Mouse (Mus musculus) layer of hippocampus, adult 8-10 months (tissue): Measurements from ENCODE around the gene Fpgs. TPM values are rescaled to one million over a fixed set of nuclear protein-coding genes. Genes with fewer than 3 reads are reported as not detected.

Experiments
- DNase-seq, 2 experiments: peaks; one replicate each; pipeline ENCODE4 v3.0.0; 2022; ENCODE audit warnings: low spot score in 2 of 2
- total RNA-seq, 4 experiments: library from RNA; stranded (reverse); gene quantifications; 2 replicates each; pipeline ENCODE4 v1.2.4; 2022

Fpgs gene
- total RNA-seq, 4 experiments from 2014 or later = 7.6 to 17.7 (median 11.4) TPM

DNA sequence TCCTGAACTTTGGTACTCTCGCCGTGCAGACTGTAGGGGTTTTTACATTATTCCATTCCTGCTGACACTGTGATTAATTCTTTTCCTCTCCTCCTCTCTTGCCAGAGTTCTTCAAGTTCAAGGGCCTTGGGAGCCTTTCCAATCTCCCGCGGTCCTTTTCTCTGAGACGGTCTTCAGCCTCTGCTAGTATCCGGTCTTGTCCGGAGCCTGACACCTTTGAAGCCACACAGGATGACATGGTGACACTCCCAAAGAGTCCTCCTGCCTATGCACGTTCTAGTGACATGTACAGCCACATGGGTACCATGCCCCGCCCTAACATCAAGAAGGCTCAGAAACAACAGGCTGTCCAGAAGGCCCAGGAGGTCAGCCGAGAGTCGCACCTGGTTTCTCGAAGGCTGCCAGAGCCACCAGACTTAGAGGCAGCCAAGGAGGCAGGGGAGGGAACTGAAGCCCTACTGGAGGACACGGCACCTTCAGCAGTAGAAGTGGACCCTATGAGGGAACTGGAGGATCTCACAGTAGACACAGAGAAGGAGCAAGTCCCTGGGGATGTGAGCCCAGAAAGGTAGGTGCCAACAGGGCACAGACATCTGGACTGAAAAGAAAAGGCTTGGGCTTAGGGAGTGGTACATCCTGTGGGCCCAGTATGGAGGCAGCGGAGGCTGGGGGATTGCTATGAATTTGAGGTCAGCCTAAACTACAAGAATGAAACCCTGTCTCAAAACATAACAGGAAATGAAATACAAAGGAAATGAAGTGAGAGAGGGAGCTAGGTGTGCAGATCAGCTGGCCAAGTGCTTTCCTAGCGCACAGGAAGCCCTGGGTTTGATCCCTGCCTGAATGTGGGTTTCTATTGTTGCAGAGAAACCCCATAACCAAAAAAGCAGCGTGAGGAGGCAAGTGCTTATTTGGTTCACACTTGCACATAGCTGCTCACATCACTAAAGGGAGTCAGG, 21.2 kb upstream of the Fpgs start:
- no peak for DNase-seq

- no peak for DNase-seq
These were observed 20.2 kb upstream of the Fpgs start for GRCm38 (mm10) chr2:32724149-32724548.

GRCm38 (mm10) chr2:32722581-32722980, 18.6 kb upstream of the Fpgs start:
- DNase-seq = no peak

GRCm38 (mm10) chr2:32722046-32722445, 18.1 kb upstream of the Fpgs start:
- no peak for DNase-seq

DNA sequence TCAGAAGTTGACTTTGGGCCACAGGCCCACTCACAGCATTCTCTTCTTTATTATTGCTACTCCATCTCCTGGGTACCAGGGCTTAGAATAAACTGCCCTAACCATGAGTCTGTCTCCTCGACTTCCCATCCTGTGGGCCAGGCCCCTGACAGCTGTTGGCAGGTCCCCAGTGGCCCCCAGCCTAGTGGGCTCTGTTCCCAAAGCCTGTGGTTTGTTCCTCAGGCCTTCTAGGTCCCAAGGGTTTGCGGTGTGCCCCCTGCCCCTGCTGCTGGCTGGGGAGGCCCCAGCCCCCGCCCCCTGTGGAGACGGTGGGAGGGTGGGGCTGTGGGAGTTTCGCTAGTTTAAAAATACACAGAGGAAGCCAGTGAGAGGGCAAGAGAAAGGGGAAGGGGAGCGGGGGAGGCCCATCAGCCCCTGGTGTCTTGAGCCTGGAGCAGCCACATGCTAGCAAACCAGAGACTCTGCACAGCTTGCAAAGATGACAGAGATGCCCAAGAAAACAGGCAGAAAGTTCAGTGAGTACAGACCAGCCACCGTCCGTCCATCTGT, 16.8 kb upstream of the Fpgs start, which contains the start of gene Sh2d3c:
Gene Sh2d3c (plus strand): TSS at position 375 of the 549 bp plus-strand sequence.
- DNase-seq = no peak

GRCm38 (mm10) chr2:32720053-32720452, 16.1 kb upstream of the Fpgs start:
- DNase-seq = no peak

GRCm38 (mm10) chr2:32718761-32719160, 14.8 kb upstream of the Fpgs start:
- DNase-seq = peak in 1 of 2 experiments; percentile 52

DNA sequence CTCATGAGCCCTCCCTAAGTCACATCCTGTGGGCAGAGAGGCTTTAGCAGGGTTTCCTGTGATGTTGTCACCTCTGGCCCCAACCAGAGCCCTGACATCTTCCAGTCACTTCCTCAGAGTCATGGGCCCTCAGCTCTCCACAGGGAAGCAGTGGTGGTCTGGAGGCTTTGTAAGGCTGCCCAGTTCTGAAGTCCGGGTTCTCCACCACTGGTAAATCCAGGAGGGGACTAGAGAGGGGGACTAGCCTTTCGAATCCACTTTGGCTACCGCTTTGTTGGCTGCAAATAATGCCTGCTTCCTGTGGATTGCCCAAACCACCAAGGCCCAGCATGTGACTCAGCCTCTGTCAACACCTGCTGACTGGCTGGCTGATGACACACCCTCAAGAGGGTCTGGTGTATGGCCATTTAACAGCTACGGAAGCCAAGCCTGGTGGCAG, 11.1 kb upstream of the Fpgs start:
- no peak for DNase-seq

- DNase-seq = no peak
These were observed 10.4 kb upstream of the Fpgs start for GRCm38 (mm10) chr2:32714117-32714986.

GRCm38 (mm10) chr2:32712934-32713817, 9.2 kb upstream of the Fpgs start, which contains the start of gene Cdk9:
Gene Cdk9, minus strand, starts transcription at chr2:32713076.
- peak; percentile 88 to 92 for DNase-seq

DNA sequence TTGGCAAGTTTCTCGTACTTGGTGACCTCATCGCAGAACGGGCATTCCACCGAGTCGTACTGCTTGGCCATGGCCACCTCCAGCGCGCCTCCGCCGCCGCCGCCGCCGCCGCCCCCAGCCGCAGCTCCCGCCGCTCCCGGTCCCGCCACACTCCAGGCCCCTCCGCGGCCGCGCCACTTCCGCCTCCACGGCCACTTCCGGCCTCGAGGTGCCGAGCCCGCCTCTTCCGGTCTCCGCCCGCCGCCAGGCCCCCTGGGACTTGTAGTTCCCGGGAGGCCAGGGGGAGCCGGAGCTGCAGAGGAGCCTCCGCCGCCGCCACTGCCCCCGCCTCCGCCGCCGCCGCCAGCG, 8.6 kb upstream of the Fpgs start:
- peak; percentile 83 to 90 for DNase-seq

DNA sequence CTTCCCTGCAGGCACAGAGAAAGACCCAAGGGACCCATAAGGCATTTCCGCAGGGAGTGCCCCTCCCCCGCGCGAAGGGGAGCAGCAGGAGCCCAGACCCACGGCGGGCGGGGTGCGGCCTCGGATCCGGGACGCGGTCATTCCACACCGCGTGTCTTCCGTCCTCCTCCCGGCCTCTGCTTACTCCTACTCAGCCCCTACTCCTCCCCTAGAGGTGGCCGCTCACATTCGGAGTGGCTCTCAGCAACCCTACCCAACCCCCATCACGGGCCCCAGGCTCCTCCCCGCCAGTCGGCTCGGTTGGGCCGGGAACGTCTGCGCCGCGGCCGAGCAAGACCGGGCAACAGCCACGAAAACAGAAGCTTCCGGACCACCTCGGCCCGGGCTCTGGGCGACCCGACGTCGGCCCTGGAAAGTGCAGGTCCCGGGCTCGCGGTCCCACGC, 8.2 kb upstream of the Fpgs start:
- DNase-seq = peak in 1 of 2 experiments; percentile 35

GRCm38 (mm10) chr2:32711301-32712056, 7.5 kb upstream of the Fpgs start:
- no peak for DNase-seq

GRCm38 (mm10) chr2:32710425-32710824, 6.5 kb upstream of the Fpgs start:
- no peak for DNase-seq

DNA sequence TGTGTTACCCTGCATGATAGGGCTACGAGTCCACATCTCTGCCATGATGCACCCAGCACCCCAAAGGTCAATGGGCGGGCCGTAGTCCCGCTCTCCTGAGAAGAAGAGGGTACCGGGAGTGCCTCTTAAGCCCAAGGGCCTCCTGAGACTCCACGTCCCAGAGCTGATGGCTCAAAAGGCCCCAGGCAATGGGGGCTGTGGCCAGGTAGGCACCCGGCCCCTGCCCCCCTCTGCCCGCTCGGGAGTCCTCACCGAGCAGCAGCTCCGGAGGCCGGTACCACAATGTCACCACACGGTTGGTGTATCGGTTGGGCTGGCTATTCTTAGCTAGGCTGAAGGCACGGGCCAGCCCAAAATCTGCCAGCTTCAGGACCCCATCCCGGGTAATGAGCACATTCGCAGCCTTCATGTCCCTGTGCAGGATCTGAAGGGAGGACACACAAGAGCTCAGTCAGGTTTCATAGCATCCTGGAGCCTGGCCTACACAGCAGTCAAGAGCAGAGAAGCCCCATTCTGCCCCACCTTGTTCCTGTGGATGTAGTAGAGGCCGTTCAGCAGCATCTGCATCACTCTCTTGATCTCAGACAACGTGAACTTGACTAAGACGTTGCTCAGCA, 5.7 kb upstream of the Fpgs start:
- no peak for DNase-seq

DNA sequence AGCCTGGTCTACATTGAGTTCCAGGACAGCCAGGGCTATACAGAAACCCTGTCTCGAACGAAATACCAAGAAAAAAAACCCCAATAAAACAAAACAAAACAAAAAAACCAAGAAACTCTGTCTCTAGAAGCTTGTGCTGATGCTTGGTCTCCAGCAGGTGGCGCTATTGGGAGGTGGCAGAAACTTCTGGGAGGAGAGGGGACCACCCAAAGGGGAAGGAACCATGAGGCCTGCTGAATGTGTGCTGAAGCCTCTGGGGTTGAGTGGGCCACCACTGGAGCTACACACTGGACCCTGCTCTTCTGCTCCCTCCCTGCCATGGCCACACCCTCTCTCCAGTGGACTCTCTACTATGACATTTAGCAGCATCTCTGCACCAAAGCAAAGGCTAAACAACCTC, 4.7 kb upstream of the Fpgs start:
- no peak for DNase-seq

GRCm38 (mm10) chr2:32706971-32707370, 3.0 kb upstream of the Fpgs start:
- DNase-seq = no peak

DNA sequence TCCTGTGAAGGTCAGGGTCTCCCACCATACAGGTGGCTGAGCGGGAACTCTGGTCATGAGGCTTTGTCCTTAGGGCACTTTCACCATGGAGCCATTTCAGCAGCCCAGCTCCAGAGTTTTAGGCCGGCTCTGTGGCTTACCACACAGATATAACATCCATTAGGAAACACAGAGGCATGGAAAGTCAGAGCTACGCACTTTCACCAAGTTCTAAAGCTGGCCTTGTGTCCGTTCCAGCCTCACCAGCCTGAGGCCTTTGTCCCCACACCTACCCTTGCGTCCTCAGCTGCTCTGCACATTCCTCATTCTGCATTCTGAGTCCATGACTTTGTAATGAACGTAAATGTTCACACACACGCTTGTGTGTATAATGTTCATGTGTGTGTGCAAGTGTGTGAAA, 1.1 kb upstream of the Fpgs start:
- no peak for DNase-seq

GRCm38 (mm10) chr2:32703046-32703445, 899 bp downstream of the Fpgs start:
- DNase-seq = no peak
